ENCODE assay signal across 27 mouse cellular contexts in the genomic region with DNA sequence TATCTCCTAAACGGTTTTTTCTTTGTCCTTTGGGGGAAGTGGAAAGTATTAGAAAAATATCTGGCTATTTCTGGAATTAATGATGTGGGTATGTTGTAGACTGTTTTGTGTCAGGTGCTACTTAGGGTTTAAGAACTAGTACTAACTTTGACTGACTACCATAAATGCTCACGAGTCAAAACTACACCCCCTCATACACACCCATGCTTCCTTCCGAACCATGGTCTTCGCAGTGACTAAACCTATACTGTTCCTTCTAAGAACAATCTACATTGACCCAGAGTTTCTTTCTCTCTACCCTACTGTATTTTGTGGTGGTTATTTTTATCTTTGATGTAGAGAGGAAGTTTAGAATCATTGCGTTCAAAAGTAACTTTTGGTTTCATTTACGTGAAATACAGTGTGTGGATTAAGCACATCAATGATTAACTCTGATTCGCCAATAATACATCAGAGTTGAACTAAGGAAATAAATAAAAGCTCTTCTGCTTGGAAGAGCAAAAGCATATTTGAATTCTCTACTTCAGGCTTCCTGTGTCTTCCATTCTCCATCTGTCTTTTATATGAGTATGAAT.
A peak's percentile ranks its signal among the peaks of the same experiment; 100 is the strongest.
DNase-seq lines count a peak whose midpoint lies in the region; ATAC-seq lines count a peak whose summit lies in the region.
"Had no signal": no experiment of that assay in that cellular context is flagged by ENCODE, and none has a peak within 500 bp of the region (broad histone marks: within the 10 kb centered on the region; RNA-seq: fewer than 3 reads in every experiment).

No protein-coding gene starts in this region.

- DNase-seq in midbrain, embryonic 11.5 days (ENCODE audit: low spot score, missing footprints), result peak; percentile 35
- no peak for DNase-seq in midbrain, embryonic 14.5 days
- peak; percentile 9 for DNase-seq in T-cell, adult 2 months (ENCODE audit: low spot score)
- no peak for DNase-seq in layer of hippocampus, adult 8-10 months (ENCODE audit: low spot score in 2 of 2)
- DNase-seq in cerebellum, postnatal 25 days, result no peak
- no peak for DNase-seq in gastrocnemius, adult 8-10 months (ENCODE audit: low spot score in 2 of 2)
- DNase-seq: adrenal gland, adult 8-10 months; cerebellum, adult 11-12 months; cerebellum, postnatal 10 days; embryo, embryonic 11 days; heart, postnatal 14 days; kidney, postnatal 36 days; thymus, adult 2 months; thymus, postnatal 4 days had no signal

- H3K36me3 ChIP-seq in midbrain, embryonic 11.5 days (ENCODE audit: control insufficient read depth, insufficient read depth, low read length), result no peaks in the 10 kb centered on the region
- no peaks in the 10 kb centered on the region for H3K36me3 ChIP-seq in midbrain, embryonic 14.5 days (ENCODE audit: control insufficient read depth, insufficient read depth, low read length)
- H3K36me3 ChIP-seq: embryonic facial prominence, embryonic 13.5 days; forebrain, embryonic 12.5 days; heart, embryonic 12.5 days; hindbrain, embryonic 12.5 days; kidney, embryonic 15.5 days; limb, embryonic 13.5 days; liver, embryonic 15.5 days; midbrain, embryonic 13.5 days; neural tube, embryonic 13.5 days had no signal

- 92% methylated on average over 7 of the region's 7 CpGs for WGBS in midbrain, embryonic 11.5 days
- 95% methylated on average over 7 of the region's 7 CpGs for WGBS in midbrain, embryonic 14.5 days

- H3K9me3 ChIP-seq in midbrain, embryonic 11.5 days (ENCODE audit: control insufficient read depth, low read length), result no peaks in the 10 kb centered on the region
- H3K9me3 ChIP-seq in midbrain, embryonic 14.5 days (ENCODE audit: control insufficient read depth, low read length), result no peaks in the 10 kb centered on the region
- H3K9me3 ChIP-seq: embryonic facial prominence, embryonic 13.5 days; forebrain, embryonic 12.5 days; heart, embryonic 12.5 days; hindbrain, embryonic 12.5 days; kidney, embryonic 15.5 days; limb, embryonic 13.5 days; liver, embryonic 15.5 days; midbrain, embryonic 13.5 days; neural tube, embryonic 13.5 days had no signal

- no peak for ATAC-seq in midbrain, embryonic 11.5 days (ENCODE audit: low FRiP score)
- ATAC-seq in midbrain, embryonic 14.5 days (ENCODE audit: low FRiP score, low TSS enrichment), result no peak
- ATAC-seq in megakaryocyte, adult 5-6 weeks (ENCODE audit: poor library complexity, severe bottlenecking), result peak; percentile 35
- ATAC-seq: midbrain, embryonic 13.5 days; Patski had no signal

- no peak overlapping the region for H3K4me2 ChIP-seq in midbrain, embryonic 11.5 days
- H3K4me2 ChIP-seq in midbrain, embryonic 14.5 days (ENCODE audit: low read length), result no peak overlapping the region
- H3K4me2 ChIP-seq: embryonic facial prominence, embryonic 13.5 days; forebrain, embryonic 12.5 days; heart, embryonic 12.5 days; hindbrain, embryonic 12.5 days; kidney, embryonic 15.5 days; limb, embryonic 13.5 days; liver, embryonic 15.5 days; midbrain, embryonic 13.5 days; neural tube, embryonic 13.5 days had no signal

- no peak overlapping the region for H3K9ac ChIP-seq in midbrain, embryonic 11.5 days (ENCODE audit: low read length)
- no peak overlapping the region for H3K9ac ChIP-seq in midbrain, embryonic 14.5 days (replicated peaks; ENCODE audit: low read length)
- H3K9ac ChIP-seq: embryonic facial prominence, embryonic 13.5 days; forebrain, embryonic 12.5 days; heart, embryonic 12.5 days; hindbrain, embryonic 12.5 days; kidney, embryonic 15.5 days; limb, embryonic 13.5 days; liver, embryonic 15.5 days; midbrain, embryonic 13.5 days; neural tube, embryonic 13.5 days had no signal

- H3K27me3 ChIP-seq in midbrain, embryonic 11.5 days (ENCODE audit: control insufficient read depth, insufficient read depth, low read length), result no peaks in the 10 kb centered on the region
- H3K27me3 ChIP-seq in midbrain, embryonic 14.5 days (ENCODE audit: control insufficient read depth, insufficient read depth, low read length), result no peaks in the 10 kb centered on the region
- H3K27me3 ChIP-seq: embryonic facial prominence, embryonic 13.5 days; forebrain, embryonic 12.5 days; heart, embryonic 12.5 days; hindbrain, embryonic 12.5 days; kidney, embryonic 15.5 days; limb, embryonic 13.5 days; liver, embryonic 15.5 days; midbrain, embryonic 13.5 days; neural tube, embryonic 13.5 days; Patski had no signal

- H3K27ac ChIP-seq in midbrain, embryonic 11.5 days (ENCODE audit: low read depth, low read length), result no peak overlapping the region
- no peak overlapping the region for H3K27ac ChIP-seq in midbrain, embryonic 14.5 days (replicated peaks; ENCODE audit: low read depth, low read length)
- H3K27ac ChIP-seq: embryonic facial prominence, embryonic 13.5 days; forebrain, embryonic 12.5 days; hindbrain, embryonic 12.5 days; kidney, embryonic 15.5 days; limb, embryonic 13.5 days; liver, embryonic 15.5 days; midbrain, embryonic 13.5 days; neural tube, embryonic 13.5 days; stomach, postnatal 0 days had no signal

- H3K4me1 ChIP-seq in midbrain, embryonic 11.5 days (ENCODE audit: control insufficient read depth, insufficient read depth, low read length), result no peaks in the 10 kb centered on the region
- no peaks in the 10 kb centered on the region for H3K4me1 ChIP-seq in midbrain, embryonic 14.5 days (ENCODE audit: control insufficient read depth, insufficient read depth, low read length)
- H3K4me1 ChIP-seq: embryonic facial prominence, embryonic 13.5 days; forebrain, embryonic 12.5 days; heart, embryonic 12.5 days; hindbrain, embryonic 12.5 days; kidney, embryonic 15.5 days; limb, embryonic 13.5 days; liver, embryonic 15.5 days; midbrain, embryonic 13.5 days; neural tube, embryonic 13.5 days had no signal

- no peak overlapping the region for H3K4me3 ChIP-seq in midbrain, embryonic 11.5 days (ENCODE audit: low read depth, low read length)
- H3K4me3 ChIP-seq in midbrain, embryonic 14.5 days (replicated peaks; ENCODE audit: low read depth, low read length), result no peak overlapping the region
- H3K4me3 ChIP-seq: embryonic facial prominence, embryonic 13.5 days; erythroblast, embryonic 14.5 days; forebrain, embryonic 12.5 days; heart, embryonic 12.5 days; hindbrain, embryonic 12.5 days; kidney, embryonic 15.5 days; limb, embryonic 13.5 days; liver, embryonic 15.5 days; midbrain, embryonic 13.5 days; neural tube, embryonic 13.5 days had no signal

Comparison
In these comparisons a context has a peak if more than half of its experiments do, and no peak if none do; other contexts are left out.
1. DNase-seq: peak in midbrain, embryonic 11.5 days (single experiment) and T-cell, adult 2 months (single experiment); none in midbrain, embryonic 14.5 days (single experiment), layer of hippocampus, adult 8-10 months (0 of 2), cerebellum, postnatal 25 days (0 of 2) and gastrocnemius, adult 8-10 months (0 of 2).